8 mouse cellular contexts compared by ENCODE assay signal in the genomic region with DNA sequence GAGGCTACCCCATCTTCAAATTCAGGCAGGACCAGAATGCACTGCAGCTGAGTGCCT. TPM values are rescaled to one million over a fixed set of nuclear protein-coding genes. Genes with fewer than 3 reads are reported as not detected.
DNase-seq lines count a peak whose midpoint lies in the region; ATAC-seq and TF ChIP-seq lines count a peak whose summit lies in the region.

Gene BC029722, minus strand, starts transcription at position 35 of the 57 bp plus-strand sequence.

- H3K27ac ChIP-seq in testis, adult 2 months (ENCODE audit: control insufficient read depth, insufficient read depth, low read depth, low read length), result peak within 1 kb of the TSS; percentile 76
- peak within 1 kb of the TSS; percentile 86 for H3K27ac ChIP-seq in forebrain, embryonic 10.5 days
- H3K27ac ChIP-seq in limb, embryonic 15.5 days, result peak within 1 kb of the TSS; percentile 88
- H3K27ac ChIP-seq in stomach, embryonic 16.5 days (ENCODE audit: low read length), result peak within 1 kb of the TSS; percentile 94

- H3K4me3 ChIP-seq in testis, adult 2 months (ENCODE audit: control insufficient read depth, low read depth, low read length), result peak within 1 kb of the TSS; percentile 84
- H3K4me3 ChIP-seq in forebrain, embryonic 10.5 days, result peak within 1 kb of the TSS; percentile 71
- peak within 1 kb of the TSS; percentile 78 for H3K4me3 ChIP-seq in limb, embryonic 15.5 days
- peak within 1 kb of the TSS; percentile 84 for H3K4me3 ChIP-seq in stomach, embryonic 16.5 days (replicated peaks; ENCODE audit: low read length)

- H3K4me1 ChIP-seq in testis, adult 2 months (ENCODE audit: control insufficient read depth, insufficient read depth, low read length), result peaks cover 8% of the 10 kb centered on the region
- H3K4me1 ChIP-seq in forebrain, embryonic 10.5 days, result peaks cover 27% of the 10 kb centered on the region
- H3K4me1 ChIP-seq in limb, embryonic 15.5 days, result peaks cover 27% of the 10 kb centered on the region
- H3K4me1 ChIP-seq in stomach, embryonic 16.5 days (ENCODE audit: control insufficient read depth, insufficient read depth, low read length), result peaks cover 17% of the 10 kb centered on the region

- peak within 1 kb of the TSS; percentile 86 for H3K4me2 ChIP-seq in limb, embryonic 15.5 days
- peak within 1 kb of the TSS; percentile 89 for H3K4me2 ChIP-seq in stomach, embryonic 16.5 days (ENCODE audit: low read depth, low read length)

- H3K36me3 ChIP-seq in testis, adult 2 months (ENCODE audit: control insufficient read depth, insufficient read depth, low read length), result no peaks in the 10 kb centered on the region; the same call in none of the 2 replicates
- H3K36me3 ChIP-seq in forebrain, embryonic 10.5 days (replicated peaks), result peaks cover 55% of the 10 kb centered on the region
- H3K36me3 ChIP-seq in limb, embryonic 15.5 days, result peaks cover 45% of the 10 kb centered on the region
- H3K36me3 ChIP-seq in stomach, embryonic 16.5 days (ENCODE audit: control insufficient read depth, insufficient read depth, low read length), result peaks cover 12% of the 10 kb centered on the region; the same call in 1 of the 2 replicates

- no peak for DNase-seq in testis, postnatal 10 days (ENCODE audit: low spot score)
- no peak for DNase-seq in forebrain, embryonic 10.5 days (ENCODE audit: extremely low spot score, low spot score)
- no peak for DNase-seq in heart, postnatal 4 days
- DNase-seq in thymus, postnatal 14 days, result no peak
- DNase-seq in retina, embryonic 14.5 days (ENCODE audit: low spot score), result no peak

- ATAC-seq in limb, embryonic 15.5 days (ENCODE audit: insufficient number of reproducible peaks, low FRiP score, low TSS enrichment, low read depth), result no peak
- no peak for ATAC-seq in stomach, embryonic 16.5 days (ENCODE audit: insufficient read depth, low FRiP score)

- no peak for TF ChIP-seq CTCF in testis, adult 2 months (IDR thresholded peaks at IDR 0.05; ENCODE audit: control insufficient read depth, insufficient read depth, insufficient replicate concordance, low read depth, low read length)

- H3K9ac ChIP-seq in limb, embryonic 15.5 days, result peak within 1 kb of the TSS; percentile 76
- peak within 1 kb of the TSS; percentile 91 for H3K9ac ChIP-seq in stomach, embryonic 16.5 days (ENCODE audit: low read length)

- no peaks in the 10 kb centered on the region for H3K27me3 ChIP-seq in testis, adult 2 months (ENCODE audit: control insufficient read depth, insufficient read depth, low read length)
- H3K27me3 ChIP-seq in forebrain, embryonic 10.5 days (ENCODE audit: poor library complexity, severe bottlenecking), result no peaks in the 10 kb centered on the region
- H3K27me3 ChIP-seq in limb, embryonic 15.5 days, result no peaks in the 10 kb centered on the region
- no peaks in the 10 kb centered on the region for H3K27me3 ChIP-seq in stomach, embryonic 16.5 days (ENCODE audit: control insufficient read depth, insufficient read depth, low read length)

- no peak for TF ChIP-seq POLR2A in testis, adult 2 months (IDR thresholded peaks at IDR 0.05; ENCODE audit: control insufficient read depth, low read depth, low read length)

- no peaks in the 10 kb centered on the region for H3K9me3 ChIP-seq in forebrain, embryonic 10.5 days
- no peaks in the 10 kb centered on the region for H3K9me3 ChIP-seq in limb, embryonic 15.5 days
- no peaks in the 10 kb centered on the region for H3K9me3 ChIP-seq in stomach, embryonic 16.5 days (replicated peaks; ENCODE audit: control insufficient read depth, low read length)

RNA-seq across cellular contexts. Expression of gene BC029722, which starts in this region (rescaled TPM):
- polyA plus RNA-seq in testis, adult 2 months (2012; rRNA removed), result 24.4 and 29.9 TPM in 2 replicates
- polyA plus RNA-seq in forebrain, embryonic 10.5 days (2016; fragmentation: Nextera tagmentation; extraction: Ambion mirVana), result 5.9 and 6.8 TPM in 2 replicates
- 10 to 100 TPM; 11.0 to 11.5 TPM for total RNA-seq in heart, postnatal 4 days (2021)
- 21.5 and 21.7 TPM in 2 replicates for polyA plus RNA-seq in limb, embryonic 15.5 days (2015; fragmentation: Nextera tagmentation; extraction: Ambion mirVana)
- polyA plus RNA-seq in stomach, embryonic 16.5 days (2015; fragmentation: Nextera tagmentation; extraction: Ambion mirVana), result 22.1 and 25.7 TPM in 2 replicates
